Mouse (Mus musculus) stomach, postnatal 0 days (tissue): Measurements from ENCODE around the gene Dnah2.

ENCODE experiments used
- CTCF ChIP-seq: IDR thresholded peaks from 2 replicates; pipeline ENCODE4 v1.5.1; 2016; ENCODE audit warnings: antibody characterized with exemption, low read depth, mild to moderate bottlenecking, moderate library complexity
- EP300 ChIP-seq: optimal IDR thresholded peaks from 2 replicates; pipeline ENCODE3; 2016; ENCODE audit warnings: antibody characterized with exemption

DNA sequence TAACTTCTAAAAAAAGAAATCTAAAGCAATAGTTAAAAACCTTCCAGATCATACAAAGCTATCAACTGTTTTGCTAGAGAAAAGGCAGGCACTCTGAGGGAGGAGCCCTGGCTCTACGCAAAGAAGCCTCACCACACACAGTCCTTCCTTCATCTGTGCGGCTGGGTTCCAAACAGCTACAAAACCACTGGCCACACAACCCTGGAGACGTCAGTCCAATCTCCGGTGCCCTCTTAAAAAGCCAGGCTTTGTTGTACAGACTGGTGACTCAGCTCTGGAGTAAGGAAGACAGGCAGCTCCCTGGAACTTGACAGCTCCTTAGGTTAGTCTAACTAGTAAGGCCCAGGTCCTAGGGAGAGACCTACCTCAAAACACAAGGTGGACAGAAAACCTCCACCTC is 173.3 kb downstream of the Dnah2 start:
- TF ChIP-seq EP300 (no peak), CTCF (no peak)
